Mouse (Mus musculus): Measurements from ENCODE around the gene Stx1a. TPM values are rescaled to one million over a fixed set of nuclear protein-coding genes. Genes with fewer than 3 reads are reported as not detected.

The Stx1a gene
- polyA plus RNA-seq, 1 experiment from 2014 or later, result 13.3 TPM

- under 1% methylated on average over 69 of the region's 83 CpGs for WGBS
- peak; percentile 94 for DNase-seq (ENCODE audit: low spot score)
- H3K9me3 ChIP-seq (replicated peaks), result no peaks in the 10 kb centered on the region
- H3K4me3 ChIP-seq, result peak within 1 kb of the TSS; percentile 98
- H3K4me1 ChIP-seq, result peaks cover 37% of the 10 kb centered on the region
- H3K27me3 ChIP-seq (ENCODE audit: low read depth, poor library complexity, severe bottlenecking), result peaks cover 13% of the 10 kb centered on the region; the same call in 1 of the 2 replicates
- H3K27ac ChIP-seq (replicated peaks), result peak within 1 kb of the TSS; percentile 97
- peaks cover 26% of the 10 kb centered on the region for H3K36me3 ChIP-seq
Observed at GRCm38 (mm10) chr5:135077564-135078481, 54.5 kb downstream of the Stx1a start, which contains the start of gene Vps37d. Vps37d (minus strand) TSS chr5:135078266.

GRCm38 (mm10) chr5:135078482-135078810, 55.2 kb downstream of the Stx1a start:
- no peak for DNase-seq (ENCODE audit: low spot score)
- Histone ChIP-seq H3K36me3 (peaks cover 20% of the 10 kb centered on the region), H3K27me3 (ENCODE audit: low read depth, poor library complexity, severe bottlenecking) (peaks cover 13% of the 10 kb centered on the region; the same call in 1 of the 2 replicates), H3K9me3 (replicated peaks) (no peaks in the 10 kb centered on the region), H3K4me3 (peak overlapping the region; percentile 98), H3K4me1 (peaks cover 33% of the 10 kb centered on the region), H3K27ac (replicated peaks) (peak overlapping the region; percentile 97)
- WGBS, result 3% methylated on average over 11 of the region's 11 CpGs

- Histone ChIP-seq H3K36me3 (peaks cover 18% of the 10 kb centered on the region), H3K4me3 (no peak overlapping the region), H3K27me3 (ENCODE audit: low read depth, poor library complexity, severe bottlenecking) (peaks cover 14% of the 10 kb centered on the region), H3K9me3 (replicated peaks) (no peaks in the 10 kb centered on the region), H3K4me1 (peaks cover 24% of the 10 kb centered on the region), H3K27ac (replicated peaks) (no peak overlapping the region)
- 93% methylated on average over 2 of the region's 2 CpGs for WGBS
- no peak for DNase-seq (ENCODE audit: low spot score)
Observed at GRCm38 (mm10) chr5:135079578-135079977, 56.3 kb downstream of the Stx1a start.

- peaks cover 9% of the 10 kb centered on the region for H3K36me3 ChIP-seq
- H3K27me3 ChIP-seq (ENCODE audit: low read depth, poor library complexity, severe bottlenecking), result peaks cover 16% of the 10 kb centered on the region
- no peak overlapping the region for H3K4me3 ChIP-seq
- 91% methylated on average over 5 of the region's 5 CpGs for WGBS
- H3K4me1 ChIP-seq, result peaks cover 24% of the 10 kb centered on the region
- no peak for DNase-seq (ENCODE audit: low spot score)
- H3K27ac ChIP-seq (replicated peaks), result no peak overlapping the region
- no peaks in the 10 kb centered on the region for H3K9me3 ChIP-seq (replicated peaks)
Observed at GRCm38 (mm10) chr5:135080539-135080938, 57.3 kb downstream of the Stx1a start.

GRCm38 (mm10) chr5:135086871-135087270, 63.6 kb downstream of the Stx1a start:
- peaks cover 54% of the 10 kb centered on the region for H3K27me3 ChIP-seq (ENCODE audit: low read depth, poor library complexity, severe bottlenecking)
- H3K27ac ChIP-seq (replicated peaks), result no peak overlapping the region
- 72% methylated on average over 4 of the region's 4 CpGs for whole genome bisulfite sequencing
- no peak for DNase-seq (ENCODE audit: low spot score)
- no peak overlapping the region for H3K4me3 ChIP-seq
- H3K4me1 ChIP-seq, result peaks cover 13% of the 10 kb centered on the region
- no peaks in the 10 kb centered on the region for H3K9me3 ChIP-seq (replicated peaks)
- no peaks in the 10 kb centered on the region for H3K36me3 ChIP-seq

DNA sequence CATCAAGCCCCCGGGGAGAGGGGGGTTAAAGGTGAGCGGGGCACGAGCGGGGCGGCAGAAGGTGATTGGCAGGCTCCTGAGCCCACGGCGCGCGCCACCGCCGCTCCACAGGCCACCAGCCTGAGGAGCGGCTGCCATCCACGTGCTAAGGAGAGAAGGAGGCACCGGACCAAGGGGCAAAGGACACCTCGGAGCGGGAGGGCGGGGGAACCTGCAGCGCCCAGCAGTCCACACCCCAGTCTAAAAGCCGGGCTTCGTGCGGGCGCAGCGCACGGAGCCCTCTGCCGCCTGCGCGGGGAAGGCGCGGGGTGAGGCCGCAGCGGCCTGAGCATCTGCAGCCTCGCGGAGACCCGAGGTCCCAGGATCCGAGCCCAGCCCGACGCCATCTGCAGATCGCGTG, 66.4 kb downstream of the Stx1a start, which contains the start of gene Mlxipl:
Mlxipl (plus strand) TSS at position 238 of the 400 bp plus-strand sequence.
- Histone ChIP-seq H3K36me3 (no peaks in the 10 kb centered on the region), H3K4me1 (peaks cover 10% of the 10 kb centered on the region), H3K27ac (replicated peaks) (peak within 1 kb of the TSS; percentile 5; the same call in 1 of the 2 replicates), H3K9me3 (replicated peaks) (no peaks in the 10 kb centered on the region), H3K4me3 (peak within 1 kb of the TSS; percentile 36), H3K27me3 (ENCODE audit: low read depth, poor library complexity, severe bottlenecking) (peaks cover 62% of the 10 kb centered on the region)
- 3% methylated on average over 39 of the region's 39 CpGs for WGBS
- no peak for DNase-seq (ENCODE audit: low spot score)

Other genes with a start within 250 kb of the Stx1a start
- gene Tmem270, start 116.7 kb upstream of the Stx1a start, polyA plus RNA-seq (2016; fragmentation: Nextera tagmentation; extraction: Ambion mirVana), result not detected in 2 replicates
- 3.2 and 3.8 TPM in 2 replicates for gene Cldn13, start 108.0 kb upstream of the Stx1a start, polyA plus RNA-seq (2016; fragmentation: Nextera tagmentation; extraction: Ambion mirVana)
- 9.6 and 12.8 TPM in 2 replicates for gene Mettl27, start 91.1 kb upstream of the Stx1a start, polyA plus RNA-seq (2016; fragmentation: Nextera tagmentation; extraction: Ambion mirVana)
- gene Cldn4, start 76.5 kb upstream of the Stx1a start, polyA plus RNA-seq (2016; fragmentation: Nextera tagmentation; extraction: Ambion mirVana), result 3.2 and 3.4 TPM in 2 replicates
- 2.0 and 2.9 TPM in 2 replicates for gene Cldn3, start 37.3 kb upstream of the Stx1a start, polyA plus RNA-seq (2016; fragmentation: Nextera tagmentation; extraction: Ambion mirVana)
- gene Abhd11, start 14.3 kb upstream of the Stx1a start, polyA plus RNA-seq (2016; fragmentation: Nextera tagmentation; extraction: Ambion mirVana), result 39.4 and 39.8 TPM in 2 replicates
- 27.2 and 28.3 TPM in 2 replicates for gene Dnajc30, start 40.7 kb downstream of the Stx1a start, polyA plus RNA-seq (2016; fragmentation: Nextera tagmentation; extraction: Ambion mirVana)
- 158 and 179 TPM in 2 replicates for gene Bud23, start 41.5 kb downstream of the Stx1a start, polyA plus RNA-seq (2016; fragmentation: Nextera tagmentation; extraction: Ambion mirVana)
- gene Vps37d, start 54.8 kb downstream of the Stx1a start, polyA plus RNA-seq (2016; fragmentation: Nextera tagmentation; extraction: Ambion mirVana), result 7.2 and 11.2 TPM in 2 replicates
- gene Mlxipl, start 66.4 kb downstream of the Stx1a start, polyA plus RNA-seq (2016; fragmentation: Nextera tagmentation; extraction: Ambion mirVana), result 2.0 TPM in 2 replicates
- gene Tbl2, start 126.2 kb downstream of the Stx1a start, polyA plus RNA-seq (2016; fragmentation: Nextera tagmentation; extraction: Ambion mirVana), result 23.6 and 25.8 TPM in 2 replicates
- 49.4 and 49.5 TPM in 2 replicates for gene Bcl7b, start 144.8 kb downstream of the Stx1a start, polyA plus RNA-seq (2016; fragmentation: Nextera tagmentation; extraction: Ambion mirVana)
- 49.3 and 51.5 TPM in 2 replicates for gene Baz1b, start 163.8 kb downstream of the Stx1a start, polyA plus RNA-seq (2016; fragmentation: Nextera tagmentation; extraction: Ambion mirVana)
- gene Fzd9, start 227.7 kb downstream of the Stx1a start, polyA plus RNA-seq (2016; fragmentation: Nextera tagmentation; extraction: Ambion mirVana), result 15.5 and 16.0 TPM in 2 replicates